8 mouse cellular contexts compared by ENCODE assay signal in genomic region chr16:55838129-55838509, GRCm38 (mm10). TPM values are rescaled to one million over a fixed set of nuclear protein-coding genes. Genes with fewer than 3 reads are reported as not detected.
A peak's percentile ranks its signal among the peaks of the same experiment; 100 is the strongest.
DNase-seq lines count a peak whose midpoint lies in the region; ATAC-seq and TF ChIP-seq lines count a peak whose summit lies in the region.

No protein-coding gene starts in this region.

- peak overlapping the region; percentile 80 for H3K9ac ChIP-seq in embryonic facial prominence, embryonic 13.5 days
- peak overlapping the region; percentile 76 for H3K9ac ChIP-seq in intestine, embryonic 15.5 days
- peak overlapping the region; percentile 78 for H3K9ac ChIP-seq in neural tube, embryonic 12.5 days

- TF ChIP-seq CTCF in lung, adult 2 months (IDR thresholded peaks at IDR 0.05; ENCODE audit: insufficient read depth, low read length), result no peak

- no peaks in the 10 kb centered on the region for H3K36me3 ChIP-seq in embryonic facial prominence, embryonic 13.5 days
- no peaks in the 10 kb centered on the region for H3K36me3 ChIP-seq in intestine, embryonic 15.5 days
- H3K36me3 ChIP-seq in neural tube, embryonic 12.5 days, result no peaks in the 10 kb centered on the region

- WGBS in lung, adult 2 months, result 2% methylated on average over 3 of the region's 3 CpGs
- WGBS in embryonic facial prominence, embryonic 13.5 days, result 8% methylated on average over 3 of the region's 3 CpGs
- 14% methylated on average over 3 of the region's 3 CpGs for WGBS in intestine, embryonic 15.5 days
- WGBS in neural tube, embryonic 12.5 days, result 13% methylated on average over 3 of the region's 3 CpGs

- peak overlapping the region; percentile 71 for H3K4me2 ChIP-seq in embryonic facial prominence, embryonic 13.5 days
- peak overlapping the region; percentile 86 for H3K4me2 ChIP-seq in intestine, embryonic 15.5 days (replicated peaks)
- peak overlapping the region; percentile 72 for H3K4me2 ChIP-seq in neural tube, embryonic 12.5 days (replicated peaks)

- H3K4me1 ChIP-seq in lung, adult 2 months (ENCODE audit: control insufficient read depth, insufficient read depth, low read length), result no peaks in the 10 kb centered on the region; the same call in 1 of the 2 replicates
- 0 out of 2 replicates have a peak, but pooled peaks cover 3% of the 10 kb centered on the region for H3K4me1 ChIP-seq in embryonic facial prominence, embryonic 13.5 days
- 0 out of 2 replicates have a peak, but pooled peaks cover 4% of the 10 kb centered on the region for H3K4me1 ChIP-seq in intestine, embryonic 15.5 days (replicated peaks)
- peaks cover 7% of the 10 kb centered on the region; the same call in 1 of the 2 replicates for H3K4me1 ChIP-seq in neural tube, embryonic 12.5 days

- no peaks in the 10 kb centered on the region for H3K27me3 ChIP-seq in embryonic facial prominence, embryonic 13.5 days
- no peaks in the 10 kb centered on the region for H3K27me3 ChIP-seq in intestine, embryonic 15.5 days (replicated peaks)
- no peaks in the 10 kb centered on the region for H3K27me3 ChIP-seq in neural tube, embryonic 12.5 days (replicated peaks)

- H3K4me3 ChIP-seq in lung, adult 2 months (replicated peaks; ENCODE audit: extremely low read depth, low read depth, low read length), result peak overlapping the region; percentile 95
- peak overlapping the region; percentile 66 for H3K4me3 ChIP-seq in embryonic facial prominence, embryonic 13.5 days
- H3K4me3 ChIP-seq in intestine, embryonic 15.5 days (replicated peaks), result peak overlapping the region; percentile 61
- peak overlapping the region; percentile 60 for H3K4me3 ChIP-seq in neural tube, embryonic 12.5 days

- peak overlapping the region; percentile 82; the same call in 1 of the 2 replicates for H3K27ac ChIP-seq in embryonic facial prominence, embryonic 13.5 days
- peak overlapping the region; percentile 85; the same call in 1 of the 2 replicates for H3K27ac ChIP-seq in intestine, embryonic 15.5 days
- H3K27ac ChIP-seq in neural tube, embryonic 12.5 days, result no peak overlapping the region

- no peaks in the 10 kb centered on the region for H3K9me3 ChIP-seq in embryonic facial prominence, embryonic 13.5 days
- no peaks in the 10 kb centered on the region for H3K9me3 ChIP-seq in intestine, embryonic 15.5 days
- no peaks in the 10 kb centered on the region for H3K9me3 ChIP-seq in neural tube, embryonic 12.5 days

- DNase-seq in lung, adult 2 months, result no peak
- no peak for DNase-seq in lung, postnatal 4 days
- DNase-seq in left cerebral cortex, adult 18-20 months (ENCODE audit: low spot score in 2 of 2), result no peak
- no peak for DNase-seq in thymus, postnatal 14 days

- no peak for ATAC-seq in embryonic facial prominence, embryonic 13.5 days (ENCODE audit: insufficient number of reproducible peaks, insufficient read depth, low FRiP score, low TSS enrichment, low read depth)
- ATAC-seq in intestine, embryonic 15.5 days, result no peak
- ATAC-seq in neural tube, embryonic 12.5 days (ENCODE audit: low FRiP score, low read depth), result no peak
- ATAC-seq in activated CD4-positive, CD25-positive, alpha-beta regulatory T cell, adult 4 months, result no peak

- no peak for TF ChIP-seq POLR2A in lung, adult 2 months (IDR thresholded peaks at IDR 0.05; ENCODE audit: borderline replicate concordance, extremely low read depth, low read depth, low read length)

RNA-seq across cellular contexts. Expression of gene Nfkbiz, which starts 0.6 kb away (rescaled TPM):
- 13.4 and 15.3 TPM in 2 replicates for polyA plus RNA-seq in lung, adult 2 months (2012; rRNA removed)
- 5.3 and 5.5 TPM in 2 replicates for polyA plus RNA-seq in embryonic facial prominence, embryonic 13.5 days (2015; fragmentation: Nextera tagmentation; extraction: Ambion mirVana)
- polyA plus RNA-seq in intestine, embryonic 15.5 days (2015; fragmentation: Nextera tagmentation; extraction: Ambion mirVana), result 8.7 and 8.8 TPM in 2 replicates
- polyA plus RNA-seq in neural tube, embryonic 12.5 days (2016; fragmentation: Nextera tagmentation; extraction: Ambion mirVana), result 1.7 and 2.3 TPM in 2 replicates
- total RNA-seq in left cerebral cortex, adult 18-20 months (2021), result 1 to 10 TPM; 4.4 to 5.2 TPM
- polyA plus RNA-seq in activated CD4-positive, CD25-positive, alpha-beta regulatory T cell, adult 4 months (2017; shearing (Covaris generic)), result 10 to 100 TPM; 28.6 to 30.5 TPM

RNA-seq across cellular contexts. Expression of gene Nxpe3, which starts 57.0 kb away (rescaled TPM):
- 1.8 and 2.9 TPM in 2 replicates for polyA plus RNA-seq in lung, adult 2 months (2012; rRNA removed)
- polyA plus RNA-seq in embryonic facial prominence, embryonic 13.5 days (2015; fragmentation: Nextera tagmentation; extraction: Ambion mirVana), result 0.83 TPM in 2 replicates
- 1.3 and 1.5 TPM in 2 replicates for polyA plus RNA-seq in intestine, embryonic 15.5 days (2015; fragmentation: Nextera tagmentation; extraction: Ambion mirVana)
- 0.91 and 0.96 TPM in 2 replicates for polyA plus RNA-seq in neural tube, embryonic 12.5 days (2016; fragmentation: Nextera tagmentation; extraction: Ambion mirVana)
- total RNA-seq in left cerebral cortex, adult 18-20 months (2021), result 10 to 100 TPM in 1 of 2 experiments, 1 to 10 TPM in 1; 9.7 to 11.5 TPM
- polyA plus RNA-seq in activated CD4-positive, CD25-positive, alpha-beta regulatory T cell, adult 4 months (2017; shearing (Covaris generic)), result 10 to 100 TPM; 15.0 to 28.2 TPM
